Mouse (Mus musculus) ES-E14 (cell line): ENCODE measurements at regions not wholly inside any gene's neighbourhood (a gene's known extent, or its start where the extent isn't known, plus 50 kb on each side); places are given as distances from the start of the nearest gene placed in this dataset.

Experiments
- DNase-seq: peaks from one replicate; pipeline ENCODE4 v3.0.0-alpha.2; 2013; ENCODE audit warnings: low read depth, low spot score
- H3K27ac ChIP-seq: 2 replicates; pipeline ENCODE4 v1.5.1; 2012; ENCODE audit warnings: low read depth, mild to moderate bottlenecking, low read length, moderate library complexity, mixed read lengths; ENCODE audit not compliant: poor library complexity, insufficient read depth, severe bottlenecking
- H3K36me3 ChIP-seq: 2 replicates; pipeline ENCODE4 v1.6.1; 2012; ENCODE audit warnings: mild to moderate bottlenecking, low read length, moderate library complexity, mixed read lengths; ENCODE audit not compliant: control insufficient read depth, poor library complexity, insufficient read depth, severe bottlenecking
- H3K4me1 ChIP-seq, 2 experiments: fragments of 150-350 bp in 1 of 2; sonication (generic) in 1 of 2; 2 replicates each; pipeline ENCODE4 v1.6.1; 2012; ENCODE audit warnings: low read length in 2 of 2, mild to moderate bottlenecking in 1 of 2, mixed read lengths in 1 of 2; ENCODE audit not compliant: control insufficient read depth in 2 of 2, insufficient read depth in 2 of 2, poor library complexity in 1 of 2
- H3K4me3 ChIP-seq, 2 experiments: fragments of 150-350 bp in 1 of 2; sonication (generic) in 1 of 2; 2 replicates each; pipeline ENCODE4 v1.5.1; 2012; ENCODE audit warnings: low read length in 2 of 2, low read depth in 1 of 2, mild to moderate bottlenecking in 1 of 2, mixed read lengths in 1 of 2; ENCODE audit not compliant: insufficient read depth in 1 of 2, poor library complexity in 1 of 2, severe bottlenecking in 1 of 2
- H3K9ac ChIP-seq: 2 replicates; pipeline ENCODE4 v1.6.1; 2012; ENCODE audit warnings: low read depth, mild to moderate bottlenecking, low read length, mixed read lengths; ENCODE audit not compliant: poor library complexity, insufficient read depth, severe bottlenecking
- H3K9me3 ChIP-seq: fragments of 150-350 bp; sonication (generic); 2 replicates; pipeline ENCODE4 v1.6.1; 2012; ENCODE audit warnings: low read depth, mild to moderate bottlenecking, low read length; ENCODE audit not compliant: control insufficient read depth, insufficient read depth
- CHD2 ChIP-seq: IDR thresholded peaks from 2 replicates; pipeline ENCODE4 v1.6.1; 2014; ENCODE audit warnings: mild to moderate bottlenecking, low read depth, low read length, inconsistent platforms
- HCFC1 ChIP-seq: IDR thresholded peaks from 2 replicates; pipeline ENCODE4 v1.6.1; 2012; ENCODE audit warnings: low read length, inconsistent platforms, borderline replicate concordance; ENCODE audit not compliant: insufficient read depth
- MAFK ChIP-seq: IDR thresholded peaks from 2 replicates; pipeline ENCODE4 v1.6.1; 2014; ENCODE audit warnings: mild to moderate bottlenecking, low read depth, low read length, inconsistent platforms; ENCODE audit not compliant: insufficient read depth
- ZC3H11A ChIP-seq: IDR thresholded peaks from 2 replicates; pipeline ENCODE4 v1.6.1; 2012; ENCODE audit warnings: low read depth, mild to moderate bottlenecking, inconsistent platforms, low read length, borderline replicate concordance
- ZNF384 ChIP-seq: IDR thresholded peaks from 2 replicates; pipeline ENCODE4 v1.6.1; 2012; ENCODE audit warnings: low read depth, low read length, inconsistent platforms
- in situ Hi-C, 2 experiments: fragments of 600-800 bp; cut with MboI; formaldehyde crosslinking; loops; one replicate each; pipeline ENCODE4 v1.15.1; 2025; ENCODE audit warnings: low sequenced_read_pairs in 2 of 2, inconsistent platforms in 1 of 2; ENCODE audit not compliant: unreplicated experiment in 2 of 2

- Histone ChIP-seq H3K4me1 (peaks cover 5 to 6% of the 10 kb centered on the region in 2 experiments; a peak in 2 of 4 replicates), H3K9me3 (no peaks in the 10 kb centered on the region), H3K9ac (no peak overlapping the region), H3K27ac (no peak overlapping the region), H3K36me3 (no peaks in the 10 kb centered on the region), H3K4me3 (no peak overlapping the region)
- in situ Hi-C loops, result no loop called here
- no peak for DNase-seq
- peak; percentile 78 for TF ChIP-seq MAFK
- no peak for TF ChIP-seq ZC3H11A
Observed at GRCm38 (mm10) chr6:31284390-31284789, 114.1 kb upstream of the Mkln1 start.

DNA sequence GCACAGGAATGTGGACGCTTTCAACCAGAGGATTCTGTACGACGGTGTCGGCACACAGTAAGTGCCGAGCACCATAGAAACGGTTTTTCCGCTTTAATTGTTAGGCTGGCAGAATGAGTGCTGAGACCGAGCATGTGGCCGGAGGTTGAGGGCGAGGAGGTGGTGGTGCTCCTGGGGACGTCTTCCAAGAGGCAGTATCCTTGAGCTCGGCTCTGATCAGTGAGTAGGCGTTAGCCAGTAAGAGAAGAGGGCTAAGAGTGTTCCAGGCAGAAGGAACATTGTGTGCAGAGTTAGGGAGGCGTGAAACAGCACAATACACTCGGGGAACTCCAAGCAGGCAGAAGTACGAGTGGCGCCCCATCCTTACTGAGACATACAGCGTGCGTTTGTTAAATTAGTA lies 113.5 kb upstream of the Mkln1 start:
- Histone ChIP-seq H3K36me3 (no peaks in the 10 kb centered on the region), H3K27ac (no peak overlapping the region), H3K9me3 (no peaks in the 10 kb centered on the region), H3K9ac (no peak overlapping the region), H3K4me1 (peaks cover 5 to 6% of the 10 kb centered on the region in 2 experiments; a peak in 2 of 4 replicates), H3K4me3 (no peak overlapping the region)
- in situ Hi-C loops, result no loop called here
- TF ChIP-seq ZC3H11A (no peak), MAFK (no peak), ZNF384 (no peak)
- no peak for DNase-seq

GRCm38 (mm10) chr6:31285981-31286737 lies 112.4 kb upstream of the Mkln1 start:
- no peak overlapping the region for H3K4me3 ChIP-seq
- TF ChIP-seq HCFC1 (no peak), MAFK (no peak), ZC3H11A (no peak), CHD2 (no peak), ZNF384 (no peak)
- no peaks in the 10 kb centered on the region for H3K36me3 ChIP-seq
- no peak overlapping the region for H3K9ac ChIP-seq
- peaks cover 5 to 6% of the 10 kb centered on the region in 2 experiments; a peak in 2 of 4 replicates for H3K4me1 ChIP-seq
- in situ Hi-C loops, result no loop called here
- DNase-seq, result no peak
- H3K27ac ChIP-seq, result no peak overlapping the region
- no peaks in the 10 kb centered on the region for H3K9me3 ChIP-seq

DNA sequence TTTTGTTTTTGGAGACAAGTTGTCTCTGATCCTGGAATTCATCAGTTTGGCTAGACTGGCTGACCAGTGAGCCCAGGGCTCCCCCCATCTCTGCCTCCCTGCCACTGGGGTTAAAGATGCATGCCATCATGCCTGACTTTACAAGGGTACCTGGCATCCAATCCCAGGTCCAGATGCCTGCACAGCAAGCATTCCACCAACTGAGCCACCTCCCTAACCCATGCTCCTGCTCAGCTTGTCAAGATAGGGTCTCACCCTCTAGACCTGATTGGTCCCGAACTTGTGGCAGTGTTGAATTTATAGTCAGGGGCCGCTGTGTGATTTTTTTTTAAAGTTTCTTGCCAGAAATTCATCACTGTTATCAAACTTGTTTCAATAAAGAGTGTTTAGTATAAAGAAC lies 111.4 kb upstream of the Mkln1 start:
- H3K4me1 ChIP-seq, result peaks cover 5 to 6% of the 10 kb centered on the region in 2 experiments; a peak in 2 of 4 replicates
- no peak for DNase-seq
- in situ Hi-C loops, result no loop called here

GRCm38 (mm10) chr6:31287686-31288085 lies 110.8 kb upstream of the Mkln1 start:
- H3K27ac ChIP-seq, result no peak overlapping the region
- TF ChIP-seq HCFC1, result no peak
- TF ChIP-seq ZNF384, result no peak
- no peak for TF ChIP-seq CHD2
- no peak for TF ChIP-seq ZC3H11A
- no peak for TF ChIP-seq MAFK

More for the DNA sequence above, 111.4 kb upstream of the Mkln1 start:
- TF ChIP-seq CHD2, result no peak
- no peak for TF ChIP-seq ZC3H11A
- no peak for TF ChIP-seq MAFK
- no peak for TF ChIP-seq ZNF384
- TF ChIP-seq HCFC1, result no peak
- Histone ChIP-seq H3K9ac (no peak overlapping the region), H3K27ac (no peak overlapping the region), H3K9me3 (no peaks in the 10 kb centered on the region), H3K4me3 (no peak overlapping the region), H3K36me3 (no peaks in the 10 kb centered on the region)

More at GRCm38 (mm10) chr6:31287686-31288085, 110.8 kb upstream of the Mkln1 start:
- no peak overlapping the region for H3K9ac ChIP-seq
- H3K36me3 ChIP-seq, result no peaks in the 10 kb centered on the region
- no peaks in the 10 kb centered on the region for H3K9me3 ChIP-seq
- no peak overlapping the region for H3K4me3 ChIP-seq
- DNase-seq, result no peak
- peaks cover 5 to 6% of the 10 kb centered on the region in 2 experiments; a peak in 2 of 4 replicates for H3K4me1 ChIP-seq
- in situ Hi-C loops, result no loop called here
